Mouse (Mus musculus) G1E-ER4 (cell line): ENCODE measurements around the gene Lrrc8e. TPM values are rescaled to one million over a fixed set of nuclear protein-coding genes. Genes with fewer than 3 reads are reported as not detected.

ENCODE experiments used
- GATA1 ChIP-seq: IDR thresholded peaks from one replicate; pipeline ENCODE4 v1.8.0; 2012; ENCODE audit warnings: low read length, inconsistent platforms
- polyA plus RNA-seq: library from polyadenylated mRNA; stranded (reverse); fragments of >175 nt; gene quantifications from 2 replicates; pipeline ENCODE4 v1.2.3, GENCODE M21; 2012

Lrrc8e gene
- polyA plus RNA-seq, 1 experiment: 0.02 TPM

DNA sequence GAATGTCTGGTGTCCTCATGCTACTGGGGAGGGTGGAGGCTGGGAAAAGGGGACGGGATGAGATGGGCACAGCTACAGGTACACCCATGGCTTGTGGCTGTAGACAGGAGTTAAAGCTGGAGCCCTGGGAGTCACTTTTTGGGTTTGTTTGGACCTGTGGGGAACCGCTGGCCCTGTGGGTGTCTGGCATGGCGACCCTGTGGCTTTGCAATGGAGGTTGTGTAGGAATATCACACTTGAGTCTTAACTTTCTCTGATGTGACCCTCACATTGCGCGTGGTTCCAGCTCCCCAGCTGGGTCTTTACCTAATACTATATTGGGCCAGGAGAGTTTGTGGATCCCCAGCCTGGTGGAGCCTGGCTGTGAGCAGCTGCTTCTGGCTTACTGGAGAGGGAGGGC lies 18.4 kb downstream of the Lrrc8e start:
- no peak for TF ChIP-seq GATA1

GRCm38 (mm10) chr8:4245737-4246136 lies 19.1 kb downstream of the Lrrc8e start:
- no peak for TF ChIP-seq GATA1

DNA sequence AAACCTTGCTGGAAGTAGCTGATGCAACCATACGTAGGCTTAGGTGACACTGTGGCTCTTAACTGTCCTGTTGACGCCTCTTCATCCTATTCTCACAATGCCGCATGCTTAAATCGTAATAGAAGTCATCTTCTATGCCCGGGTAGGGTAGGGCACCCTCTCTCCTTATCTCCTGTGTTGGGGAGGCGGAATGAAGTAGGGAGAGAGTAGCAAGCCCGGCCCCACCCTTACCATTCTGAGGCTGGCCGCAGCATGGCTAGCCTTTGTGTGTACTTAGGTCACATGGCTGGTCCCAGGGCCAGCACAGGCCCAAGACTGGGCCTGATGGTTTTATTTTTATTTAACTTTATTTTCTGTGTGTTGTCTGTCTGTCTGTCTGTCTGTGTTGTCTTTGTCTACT lies 20.6 kb downstream of the Lrrc8e start:
- TF ChIP-seq GATA1: no peak

GRCm38 (mm10) chr8:4247951-4248540 lies 21.4 kb downstream of the Lrrc8e start, which contains the start of gene Tgfbr3l:
Gene Tgfbr3l (plus strand): TSS chr8:4248214.
- TF ChIP-seq GATA1: no peak

DNA sequence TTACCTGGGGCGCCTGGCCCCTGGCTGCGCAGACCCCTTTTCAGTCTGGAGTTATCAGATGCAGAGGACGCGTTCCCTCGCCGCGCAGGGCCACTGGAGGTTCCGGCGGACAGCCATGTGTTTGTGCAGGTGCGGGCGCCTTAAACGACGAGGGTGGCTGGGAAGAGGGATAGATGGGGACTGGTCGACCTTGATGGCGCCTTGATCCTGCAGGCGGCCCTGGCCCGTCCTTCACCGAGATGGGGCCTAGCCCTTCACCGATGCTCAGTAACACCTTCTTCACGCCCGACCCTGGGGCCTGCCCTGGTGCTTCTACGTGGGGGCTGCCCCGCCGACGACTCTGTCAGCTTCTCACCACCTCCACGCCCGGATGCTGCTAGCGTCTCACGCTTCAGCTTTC lies 22.6 kb downstream of the Lrrc8e start:
- TF ChIP-seq GATA1: no peak

DNA sequence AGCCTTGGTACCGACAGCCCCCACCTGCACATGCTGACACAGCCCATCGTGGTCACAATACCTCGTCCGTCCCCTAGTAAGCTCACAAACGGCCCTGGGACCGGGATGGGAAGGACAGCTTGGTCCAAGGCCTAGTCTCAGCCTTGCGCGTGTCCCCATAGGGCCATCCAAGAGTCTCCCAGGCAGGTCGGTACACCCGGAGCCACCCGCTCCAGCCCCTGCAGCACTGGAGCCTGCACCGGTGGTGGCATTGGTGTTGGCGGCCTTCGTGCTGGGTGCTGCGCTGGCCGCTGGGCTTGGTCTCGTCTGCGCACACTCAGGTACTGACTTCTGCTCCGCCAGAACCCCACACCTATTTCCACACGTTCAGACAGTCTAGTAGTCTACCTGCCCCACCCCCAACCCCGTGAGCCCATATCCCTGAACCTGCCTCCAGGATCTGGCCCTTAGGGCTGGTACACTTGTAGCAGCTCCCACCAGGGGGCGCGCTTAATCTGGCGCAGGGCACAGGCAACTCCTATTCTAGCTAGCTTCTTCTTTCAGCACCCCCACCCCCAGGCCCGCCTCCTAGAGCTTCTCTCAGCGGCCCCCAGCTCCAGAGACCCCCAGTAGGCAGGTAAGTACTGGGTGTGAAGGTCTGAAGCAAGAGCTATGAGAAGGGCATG lies 23.8 kb downstream of the Lrrc8e start:
- no peak for TF ChIP-seq GATA1

GRCm38 (mm10) chr8:4252116-4252760 lies 25.6 kb downstream of the Lrrc8e start:
- no peak for TF ChIP-seq GATA1

DNA sequence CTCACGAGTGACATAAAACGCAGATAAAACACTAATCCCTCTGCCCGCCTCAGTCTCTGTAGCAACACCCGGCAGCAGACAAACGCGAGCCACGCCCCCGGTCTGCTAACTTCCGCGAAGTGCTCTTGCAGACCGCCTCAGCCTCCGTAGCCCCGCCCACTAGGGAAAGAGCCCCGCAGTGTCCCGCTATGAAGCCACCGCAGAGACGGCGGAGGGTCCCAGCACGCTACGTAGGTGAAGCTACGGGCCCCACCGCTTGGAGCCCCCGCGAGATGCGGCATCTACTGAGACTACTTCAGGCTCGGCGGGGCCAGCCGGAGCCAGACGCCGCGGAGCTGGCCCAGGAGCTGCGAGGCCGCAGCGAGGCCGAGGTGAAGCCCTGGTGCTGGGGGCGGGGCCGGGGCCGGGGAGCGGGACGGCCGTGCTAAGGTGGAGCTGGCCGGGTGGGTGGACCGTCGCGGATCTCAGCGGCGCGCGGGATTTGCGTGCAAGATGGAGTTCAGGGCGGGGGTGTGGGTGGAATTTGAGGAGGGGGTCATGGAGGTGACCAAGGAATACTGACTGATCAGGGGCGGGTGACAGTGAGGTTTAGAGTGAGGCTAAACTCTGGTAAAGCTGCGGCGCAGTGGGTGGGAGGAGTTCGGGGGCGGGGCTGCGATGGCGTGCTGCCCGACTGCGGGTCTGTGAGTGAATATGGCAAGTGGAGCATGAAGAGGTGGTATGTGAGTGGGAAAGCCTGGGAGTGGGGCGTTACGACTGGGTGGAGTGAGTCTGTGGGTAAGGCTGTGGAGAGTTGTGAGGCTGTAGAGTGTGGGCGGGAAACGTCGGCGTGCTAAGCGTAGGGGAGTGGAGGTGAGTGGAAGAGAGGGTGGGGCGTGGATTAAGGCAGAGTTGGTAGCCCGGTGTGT lies 26.6 kb downstream of the Lrrc8e start, which contains the start of gene Snapc2:
Gene Snapc2, plus strand, starts transcription at position 147 of the 908 bp plus-strand sequence.
- no peak for TF ChIP-seq GATA1

DNA sequence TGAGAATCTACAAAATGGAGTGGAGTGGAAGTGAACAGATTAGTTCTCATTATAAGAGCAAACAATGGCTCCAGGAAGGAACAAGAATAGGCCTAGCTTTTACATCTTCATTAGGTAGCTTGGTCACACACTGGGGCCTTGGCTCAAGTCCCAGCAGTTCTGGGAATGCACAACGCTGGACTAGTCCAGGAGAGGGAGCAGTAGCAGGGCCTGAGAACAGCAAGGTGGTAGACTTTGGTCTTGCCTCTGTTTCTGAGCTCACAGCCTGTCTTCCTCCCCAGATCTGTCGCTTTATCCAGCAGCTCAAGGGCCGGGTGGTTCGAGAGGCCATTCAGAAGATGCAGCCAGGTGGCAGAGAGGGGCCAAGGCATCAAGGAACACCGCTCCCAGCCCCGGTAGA lies 27.4 kb downstream of the Lrrc8e start:
- TF ChIP-seq GATA1: no peak

- TF ChIP-seq GATA1: no peak
These were observed 30.3 kb downstream of the Lrrc8e start for GRCm38 (mm10) chr8:4256911-4257310.

- no peak for TF ChIP-seq GATA1
These were observed 30.7 kb downstream of the Lrrc8e start for GRCm38 (mm10) chr8:4257350-4257749.

DNA sequence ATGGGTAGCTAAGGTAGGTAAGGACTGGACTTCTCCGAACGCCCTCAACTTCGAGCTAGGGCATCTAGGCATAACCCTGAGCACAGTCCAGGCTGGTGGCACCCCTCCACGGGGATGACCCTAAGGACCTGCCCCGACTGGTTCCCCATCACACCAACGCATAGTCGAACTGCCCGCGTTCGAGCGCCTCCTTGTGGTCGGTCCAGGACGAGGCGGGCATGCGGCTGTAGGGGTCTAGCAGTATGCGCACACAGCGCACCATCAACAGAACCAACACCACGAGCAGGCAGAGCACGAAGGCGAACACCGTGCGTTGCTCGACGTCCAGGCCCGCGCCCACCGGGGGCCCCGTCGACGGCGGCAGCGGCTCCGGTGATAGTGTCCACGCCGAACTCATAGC lies 31.6 kb downstream of the Lrrc8e start:
- TF ChIP-seq GATA1: no peak

DNA sequence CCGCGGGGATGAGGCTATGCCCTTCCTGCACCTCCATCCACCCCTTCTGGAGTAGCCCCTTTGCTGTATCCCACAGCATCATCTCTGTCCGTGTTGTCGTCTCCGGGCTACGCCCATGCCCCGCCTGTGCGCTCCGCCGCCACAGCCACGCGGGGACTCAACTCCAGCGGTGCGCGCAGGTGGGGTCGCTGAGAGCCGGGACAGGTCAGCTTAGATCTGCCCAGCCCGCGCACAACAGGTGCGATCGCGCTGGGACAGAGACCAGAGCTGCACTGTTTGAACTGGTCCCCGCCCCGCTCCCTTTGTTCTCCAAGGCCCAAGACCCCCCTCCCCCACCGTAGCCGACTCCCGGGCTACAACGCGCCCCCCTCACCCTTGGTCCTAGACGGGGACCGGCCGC lies 32.1 kb downstream of the Lrrc8e start:
- no peak for TF ChIP-seq GATA1

DNA sequence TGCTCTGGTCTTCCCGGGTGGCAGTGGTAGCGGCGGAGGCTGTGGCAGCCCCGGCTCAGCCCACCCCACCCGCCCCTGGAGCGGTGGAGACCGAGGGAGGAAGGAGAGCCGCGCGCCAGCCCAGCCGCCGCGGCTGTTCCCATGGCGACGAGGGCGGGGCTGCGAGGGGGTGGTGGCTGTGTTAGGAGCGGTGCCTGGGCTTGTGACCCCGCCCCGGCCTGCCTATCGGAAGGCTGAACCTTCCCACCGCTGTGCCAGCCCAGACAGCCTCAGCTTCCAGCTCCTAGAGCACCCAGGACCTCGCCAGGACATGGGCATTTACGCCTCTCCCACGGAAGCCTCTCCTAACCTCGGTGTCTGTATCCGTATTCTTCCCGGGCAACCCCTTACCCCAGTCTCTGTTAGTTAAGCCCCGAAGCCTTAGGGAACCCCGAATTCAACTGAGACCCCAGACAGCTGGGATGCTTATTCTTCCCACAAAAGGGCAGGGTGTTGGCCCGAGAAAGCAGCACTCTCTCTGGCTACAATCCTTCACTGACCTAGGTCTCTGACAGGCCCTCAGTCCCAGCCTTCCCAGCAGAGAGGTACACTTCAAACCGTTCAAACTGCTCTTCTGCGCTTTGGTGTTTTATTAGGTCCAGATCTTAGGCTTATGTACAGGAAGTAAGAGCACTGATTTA lies 32.6 kb downstream of the Lrrc8e start, which contains the start of gene Ctxn1:
Gene Ctxn1, minus strand, starts transcription at position 150 of the 680 bp plus-strand sequence.
- TF ChIP-seq GATA1: no peak

- no peak for TF ChIP-seq GATA1
These were observed 33.2 kb downstream of the Lrrc8e start for GRCm38 (mm10) chr8:4259805-4260170.
